Mouse (Mus musculus): ENCODE data around the gene Ces1g. TPM values are rescaled to one million over a fixed set of nuclear protein-coding genes. Genes with fewer than 3 reads are reported as not detected.

Ces1g gene
- 0.20 TPM in 2 replicates for polyA plus RNA-seq (2015; fragmentation: Nextera tagmentation; extraction: Ambion mirVana)

DNA sequence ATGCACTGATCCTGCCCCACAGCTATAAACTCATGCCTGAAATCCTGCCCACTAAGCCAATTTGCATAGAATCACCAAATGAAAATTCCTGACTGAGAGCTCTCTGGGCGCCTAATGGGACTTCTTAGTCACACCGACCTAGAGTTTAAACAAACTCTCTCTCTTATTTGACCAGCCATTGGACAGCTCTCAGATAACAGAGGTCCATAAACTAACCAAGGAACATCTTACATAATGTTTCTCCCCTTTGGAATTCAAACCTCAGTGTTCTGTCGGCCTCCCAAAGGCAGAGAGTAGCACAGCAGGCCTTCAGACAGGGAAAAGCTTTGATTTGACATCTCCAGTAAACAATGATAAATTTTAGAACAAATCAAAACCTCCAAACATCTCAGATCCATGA, at the start of gene Ces1g:
TSS of gene Ces1g (minus strand) at position 102 of the 400 bp plus-strand sequence.
- Histone ChIP-seq H3K9me3 (ENCODE audit: control insufficient read depth, low read length) (no peaks in the 10 kb centered on the region), H3K4me3 (ENCODE audit: low read length) (no peak within 1 kb of the TSS), H3K27ac (ENCODE audit: low read length) (no peak within 1 kb of the TSS), H3K27me3 (ENCODE audit: control insufficient read depth, insufficient read depth, low read depth, low read length) (no peaks in the 10 kb centered on the region), H3K4me2 (ENCODE audit: low read depth, low read length) (no peak within 1 kb of the TSS), H3K9ac (ENCODE audit: low read length) (no peak within 1 kb of the TSS), H3K4me1 (replicated peaks; ENCODE audit: control insufficient read depth, insufficient read depth, low read length) (0 out of 2 replicates have a peak, but pooled peaks cover 2% of the 10 kb centered on the region), H3K36me3 (ENCODE audit: control insufficient read depth, insufficient read depth, low read length) (no peaks in the 10 kb centered on the region)
- 24% methylated on average over 3 of the region's 3 CpGs for WGBS
- ATAC-seq (ENCODE audit: low read depth): no peak

DNA sequence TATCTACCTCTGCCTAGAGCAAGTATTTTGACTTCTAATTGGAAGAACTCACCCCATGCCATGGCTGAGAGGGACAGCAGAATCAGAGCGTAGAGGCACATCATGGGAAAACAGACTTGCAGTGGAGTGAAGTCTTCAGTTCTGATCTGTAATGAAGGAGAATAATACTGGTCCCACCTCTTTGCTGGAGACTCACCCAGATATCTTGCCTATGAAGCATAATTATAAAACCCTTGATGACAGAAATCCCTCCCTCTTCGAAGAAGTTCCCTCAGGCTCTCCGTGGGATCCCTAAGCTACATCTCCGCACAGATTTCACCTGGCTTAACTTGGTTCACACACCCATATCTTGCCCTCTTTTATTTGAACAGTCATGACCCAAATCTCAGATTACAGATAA, 42.5 kb upstream of the Ces1g start, which contains the start of gene Ces1h:
TSS of gene Ces1h (minus strand) at position 101 of the 400 bp plus-strand sequence.
- ATAC-seq (ENCODE audit: low read depth): no peak
- Histone ChIP-seq H3K27ac (ENCODE audit: low read length) (no peak within 1 kb of the TSS), H3K4me2 (ENCODE audit: low read depth, low read length) (no peak within 1 kb of the TSS), H3K4me3 (ENCODE audit: low read length) (no peak within 1 kb of the TSS), H3K4me1 (replicated peaks; ENCODE audit: control insufficient read depth, insufficient read depth, low read length) (no peaks in the 10 kb centered on the region; the same call in 1 of the 2 replicates), H3K27me3 (ENCODE audit: control insufficient read depth, insufficient read depth, low read depth, low read length) (no peaks in the 10 kb centered on the region), H3K9ac (ENCODE audit: low read length) (no peak within 1 kb of the TSS), H3K36me3 (ENCODE audit: control insufficient read depth, insufficient read depth, low read length) (no peaks in the 10 kb centered on the region), H3K9me3 (ENCODE audit: control insufficient read depth, low read length) (no peaks in the 10 kb centered on the region)
- 80% methylated on average over 4 of the region's 4 CpGs for WGBS

DNA sequence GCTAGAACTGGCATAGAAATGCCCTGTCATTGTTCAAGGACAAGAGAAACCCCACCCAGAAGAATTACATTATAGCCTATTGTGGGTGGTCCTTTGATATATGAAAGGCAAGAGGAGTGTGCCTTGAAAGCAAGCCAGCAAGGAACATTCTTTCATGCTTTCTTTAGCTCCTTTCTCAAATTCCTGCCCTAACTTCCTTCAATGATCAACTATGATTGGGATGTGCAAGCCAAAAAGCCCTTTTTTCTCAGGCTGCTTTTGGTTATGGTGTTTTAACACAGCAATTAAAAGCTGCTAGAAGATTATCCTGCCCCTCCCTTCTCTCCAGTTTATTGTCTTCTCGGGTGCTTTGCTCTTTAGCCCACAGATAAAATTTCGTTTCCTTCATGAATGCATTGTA, 32.4 kb upstream of the Ces1g start:
- no peaks in the 10 kb centered on the region for H3K36me3 ChIP-seq (ENCODE audit: control insufficient read depth, insufficient read depth, low read length)
- H3K27me3 ChIP-seq (ENCODE audit: control insufficient read depth, insufficient read depth, low read depth, low read length): no peaks in the 10 kb centered on the region
- H3K9ac ChIP-seq (ENCODE audit: low read length): no peak overlapping the region
- no peaks in the 10 kb centered on the region for H3K9me3 ChIP-seq (ENCODE audit: control insufficient read depth, low read length)
- H3K4me3 ChIP-seq (ENCODE audit: low read length): no peak overlapping the region
- H3K4me2 ChIP-seq (ENCODE audit: low read depth, low read length): no peak overlapping the region
- no peak for ATAC-seq (ENCODE audit: low read depth)
- no peaks in the 10 kb centered on the region for H3K4me1 ChIP-seq (replicated peaks; ENCODE audit: control insufficient read depth, insufficient read depth, low read length)
- no peak overlapping the region for H3K27ac ChIP-seq (ENCODE audit: low read length)
- 40% methylated on average over 2 of the region's 2 CpGs for WGBS

DNA sequence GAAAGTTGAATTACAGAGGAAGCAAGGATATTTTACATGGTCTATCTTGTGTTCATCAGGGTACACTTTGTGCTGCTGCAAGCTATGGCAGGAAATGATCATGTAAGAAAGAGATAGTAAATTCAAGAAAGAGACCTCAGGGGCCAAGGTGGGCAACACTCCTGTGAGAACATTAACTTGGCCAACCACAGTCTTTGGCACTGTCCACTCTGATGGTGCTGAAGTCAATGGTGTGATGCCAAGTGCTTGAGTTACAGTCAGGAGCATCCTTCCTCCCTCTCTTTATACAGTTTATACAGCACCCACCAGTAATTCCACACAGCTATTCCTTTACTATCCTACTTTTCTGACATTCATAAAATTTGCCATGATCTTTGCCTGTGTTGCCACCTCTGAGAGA, 23.0 kb upstream of the Ces1g start:
- H3K4me2 ChIP-seq (ENCODE audit: low read depth, low read length): no peak overlapping the region
- ATAC-seq (ENCODE audit: low read depth): no peak
- H3K4me1 ChIP-seq (replicated peaks; ENCODE audit: control insufficient read depth, insufficient read depth, low read length): no peaks in the 10 kb centered on the region

DNA sequence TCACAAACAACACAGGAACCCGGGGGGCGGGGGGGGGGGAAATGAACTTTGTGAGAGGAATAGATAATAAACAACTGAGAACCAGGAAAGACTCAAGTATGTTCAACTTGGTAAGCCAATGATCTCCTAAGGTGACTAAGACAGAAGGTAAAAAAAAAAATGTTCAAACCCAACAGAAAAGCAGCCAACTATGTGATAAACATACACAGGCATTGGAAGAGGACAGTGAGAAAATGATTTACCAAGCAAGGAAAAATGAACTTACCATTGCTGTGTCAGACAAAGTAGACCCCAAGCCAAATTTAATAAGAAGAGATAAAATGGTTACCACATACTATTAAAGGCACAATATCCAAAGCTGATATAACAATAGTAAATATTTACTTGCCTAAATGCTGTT, 2.4 kb upstream of the Ces1g start:
- no peak for ATAC-seq (ENCODE audit: low read depth)
- H3K4me3 ChIP-seq (ENCODE audit: low read length): no peak overlapping the region
- no peak overlapping the region for H3K4me2 ChIP-seq (ENCODE audit: low read depth, low read length)
- 83% methylated on average over 2 of the region's 2 CpGs for WGBS
- H3K4me1 ChIP-seq (replicated peaks; ENCODE audit: control insufficient read depth, insufficient read depth, low read length): no peaks in the 10 kb centered on the region
- no peaks in the 10 kb centered on the region for H3K27me3 ChIP-seq (ENCODE audit: control insufficient read depth, insufficient read depth, low read depth, low read length)
- no peak overlapping the region for H3K9ac ChIP-seq (ENCODE audit: low read length)
- H3K36me3 ChIP-seq (ENCODE audit: control insufficient read depth, insufficient read depth, low read length): no peaks in the 10 kb centered on the region
- no peak overlapping the region for H3K27ac ChIP-seq (ENCODE audit: low read length)
- H3K9me3 ChIP-seq (ENCODE audit: control insufficient read depth, low read length): no peaks in the 10 kb centered on the region

More for the DNA sequence above, 23.0 kb upstream of the Ces1g start:
- no peak overlapping the region for H3K9ac ChIP-seq (ENCODE audit: low read length)
- H3K9me3 ChIP-seq (ENCODE audit: control insufficient read depth, low read length): no peaks in the 10 kb centered on the region
- H3K4me3 ChIP-seq (ENCODE audit: low read length): no peak overlapping the region
- H3K27me3 ChIP-seq (ENCODE audit: control insufficient read depth, insufficient read depth, low read depth, low read length): no peaks in the 10 kb centered on the region
- H3K27ac ChIP-seq (ENCODE audit: low read length): no peak overlapping the region
- H3K36me3 ChIP-seq (ENCODE audit: control insufficient read depth, insufficient read depth, low read length): no peaks in the 10 kb centered on the region

DNA sequence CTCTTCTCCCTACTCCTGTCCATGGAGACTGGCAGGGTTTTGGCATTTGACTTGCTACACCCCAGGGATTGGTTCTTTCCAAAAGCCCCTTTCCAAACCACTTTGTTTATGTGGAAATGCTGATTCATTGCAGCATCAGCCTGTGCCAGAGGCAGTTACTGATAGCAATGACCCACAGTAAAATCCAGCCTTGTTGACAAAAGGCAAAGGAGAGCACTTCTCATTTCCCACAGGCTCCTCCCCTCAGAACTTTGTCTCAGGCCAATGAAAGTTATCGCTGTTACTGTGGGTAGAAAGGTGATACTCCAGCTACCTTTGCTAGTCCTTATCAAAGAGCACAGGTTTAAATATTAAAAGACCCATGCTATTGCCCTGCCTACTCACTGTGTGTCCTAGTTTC, 4.4 kb downstream of the Ces1g start:
- ATAC-seq (ENCODE audit: low read depth): peak; percentile 78
- no peak overlapping the region for H3K9ac ChIP-seq (ENCODE audit: low read length)
- H3K36me3 ChIP-seq (ENCODE audit: control insufficient read depth, insufficient read depth, low read length): no peaks in the 10 kb centered on the region
- H3K27ac ChIP-seq (ENCODE audit: low read length): peak overlapping the region; percentile 53
- H3K9me3 ChIP-seq (ENCODE audit: control insufficient read depth, low read length): no peaks in the 10 kb centered on the region
- 58% methylated on average over 1 of the region's 1 CpGs for WGBS
- H3K4me2 ChIP-seq (ENCODE audit: low read depth, low read length): no peak overlapping the region
- 0 out of 2 replicates have a peak, but pooled peaks cover 2% of the 10 kb centered on the region for H3K4me1 ChIP-seq (replicated peaks; ENCODE audit: control insufficient read depth, insufficient read depth, low read length)
- H3K4me3 ChIP-seq (ENCODE audit: low read length): no peak overlapping the region
- no peaks in the 10 kb centered on the region for H3K27me3 ChIP-seq (ENCODE audit: control insufficient read depth, insufficient read depth, low read depth, low read length)

DNA sequence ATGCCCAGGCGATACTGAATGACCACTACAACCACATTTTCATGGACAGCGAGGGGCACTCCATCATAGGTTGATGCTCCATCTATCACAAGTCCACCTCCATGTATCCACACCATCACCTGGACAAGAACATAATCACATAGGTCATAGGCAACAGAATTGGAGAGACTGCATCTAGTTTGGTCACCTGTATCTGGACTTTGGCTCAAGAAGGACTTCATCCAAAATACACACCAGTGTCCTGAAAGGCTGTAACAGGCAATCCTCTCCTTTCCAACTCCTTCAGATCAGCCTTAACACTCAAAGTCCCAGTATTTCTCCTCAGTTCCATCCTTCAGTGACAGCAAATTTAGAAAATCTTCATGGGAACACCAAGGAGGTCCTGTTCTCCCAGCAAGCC, 6.0 kb downstream of the Ces1g start:
- Histone ChIP-seq H3K36me3 (ENCODE audit: control insufficient read depth, insufficient read depth, low read length) (no peaks in the 10 kb centered on the region), H3K27me3 (ENCODE audit: control insufficient read depth, insufficient read depth, low read depth, low read length) (no peaks in the 10 kb centered on the region), H3K4me1 (replicated peaks; ENCODE audit: control insufficient read depth, insufficient read depth, low read length) (0 out of 2 replicates have a peak, but pooled peaks cover 2% of the 10 kb centered on the region), H3K4me3 (ENCODE audit: low read length) (no peak overlapping the region), H3K9me3 (ENCODE audit: control insufficient read depth, low read length) (no peaks in the 10 kb centered on the region), H3K9ac (ENCODE audit: low read length) (no peak overlapping the region), H3K27ac (ENCODE audit: low read length) (no peak overlapping the region), H3K4me2 (ENCODE audit: low read depth, low read length) (no peak overlapping the region)
- ATAC-seq (ENCODE audit: low read depth): no peak
- WGBS: 87% methylated on average over 2 of the region's 2 CpGs

DNA sequence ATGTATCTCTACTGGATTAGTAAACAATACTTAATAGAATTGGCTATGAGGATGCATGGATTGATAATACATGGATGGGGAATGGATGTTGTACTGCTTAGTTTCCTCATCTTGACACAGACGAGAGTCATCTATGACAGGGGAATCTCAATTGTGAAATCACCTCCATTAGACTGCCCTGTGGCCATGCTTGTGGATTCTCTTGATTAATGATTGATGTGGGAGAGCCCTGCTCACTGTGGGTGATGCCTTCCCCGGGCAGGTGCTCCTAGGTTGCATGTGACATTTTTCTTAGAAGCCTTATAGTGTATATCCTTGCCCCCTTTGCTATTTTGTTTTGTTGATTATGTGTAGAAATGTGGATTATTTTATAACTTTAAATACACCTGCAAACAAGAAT, 12.0 kb downstream of the Ces1g start:
- Histone ChIP-seq H3K36me3 (ENCODE audit: control insufficient read depth, insufficient read depth, low read length) (no peaks in the 10 kb centered on the region), H3K4me3 (ENCODE audit: low read length) (no peak overlapping the region), H3K27ac (ENCODE audit: low read length) (no peak overlapping the region), H3K9ac (ENCODE audit: low read length) (no peak overlapping the region), H3K27me3 (ENCODE audit: control insufficient read depth, insufficient read depth, low read depth, low read length) (no peaks in the 10 kb centered on the region), H3K4me1 (replicated peaks; ENCODE audit: control insufficient read depth, insufficient read depth, low read length) (no peaks in the 10 kb centered on the region), H3K9me3 (ENCODE audit: control insufficient read depth, low read length) (no peaks in the 10 kb centered on the region), H3K4me2 (ENCODE audit: low read depth, low read length) (no peak overlapping the region)
- WGBS: 63% methylated on average over 2 of the region's 2 CpGs
- ATAC-seq (ENCODE audit: low read depth): no peak

DNA sequence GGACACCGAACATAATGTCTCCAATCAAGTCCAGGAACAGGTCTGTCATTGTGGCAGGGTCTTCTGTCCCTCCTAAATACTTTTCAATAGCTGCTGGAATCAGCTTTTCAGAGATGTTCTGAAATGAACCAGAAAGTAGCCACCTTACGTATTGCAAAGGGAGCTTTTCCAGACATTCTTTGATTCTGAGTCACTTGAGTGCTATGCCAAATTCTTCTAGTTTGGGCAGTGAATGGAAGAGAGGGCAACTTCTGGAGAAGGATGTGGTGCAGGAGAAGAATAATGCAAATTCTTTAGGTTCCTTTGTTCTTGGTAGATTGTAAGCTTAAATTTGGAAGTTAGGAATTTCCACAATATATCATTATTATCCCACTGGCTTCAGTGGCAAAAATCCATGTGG, 20.1 kb downstream of the Ces1g start:
- Histone ChIP-seq H3K9me3 (ENCODE audit: control insufficient read depth, low read length) (no peaks in the 10 kb centered on the region), H3K4me3 (ENCODE audit: low read length) (no peak overlapping the region), H3K4me1 (replicated peaks; ENCODE audit: control insufficient read depth, insufficient read depth, low read length) (no peaks in the 10 kb centered on the region), H3K27me3 (ENCODE audit: control insufficient read depth, insufficient read depth, low read depth, low read length) (no peaks in the 10 kb centered on the region), H3K36me3 (ENCODE audit: control insufficient read depth, insufficient read depth, low read length) (no peaks in the 10 kb centered on the region), H3K9ac (ENCODE audit: low read length) (no peak overlapping the region), H3K27ac (ENCODE audit: low read length) (no peak overlapping the region), H3K4me2 (ENCODE audit: low read depth, low read length) (no peak overlapping the region)
- no peak for ATAC-seq (ENCODE audit: low read depth)
- WGBS: 72% methylated on average over 2 of the region's 2 CpGs

DNA sequence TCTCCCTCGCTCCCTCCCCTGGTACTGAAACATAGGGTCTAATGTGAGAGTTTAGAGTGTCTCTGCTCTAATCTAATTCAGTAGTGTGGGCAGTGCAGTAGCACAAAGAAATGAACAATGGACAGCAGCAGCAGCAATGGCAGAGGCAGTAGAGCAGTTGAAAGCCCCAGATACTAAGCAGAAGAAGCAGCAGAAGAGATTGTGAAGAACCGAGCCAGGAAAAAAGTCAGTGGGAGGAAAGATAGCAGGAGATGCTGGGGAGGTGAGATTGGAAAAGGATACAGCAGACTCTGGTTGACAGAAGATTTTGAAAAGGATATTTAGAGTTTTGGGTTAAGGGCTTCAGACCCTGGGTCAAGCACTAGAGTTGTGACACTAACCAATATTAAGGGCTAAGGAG, 21.6 kb downstream of the Ces1g start:
- ATAC-seq (ENCODE audit: low read depth): no peak
- Histone ChIP-seq H3K4me1 (replicated peaks; ENCODE audit: control insufficient read depth, insufficient read depth, low read length) (no peaks in the 10 kb centered on the region), H3K9ac (ENCODE audit: low read length) (no peak overlapping the region), H3K9me3 (ENCODE audit: control insufficient read depth, low read length) (no peaks in the 10 kb centered on the region), H3K27me3 (ENCODE audit: control insufficient read depth, insufficient read depth, low read depth, low read length) (no peaks in the 10 kb centered on the region), H3K36me3 (ENCODE audit: control insufficient read depth, insufficient read depth, low read length) (no peaks in the 10 kb centered on the region), H3K4me2 (ENCODE audit: low read depth, low read length) (no peak overlapping the region), H3K4me3 (ENCODE audit: low read length) (no peak overlapping the region), H3K27ac (ENCODE audit: low read length) (no peak overlapping the region)
- WGBS: 77% methylated on average over 2 of the region's 2 CpGs
